8 mouse cellular contexts compared by ENCODE assay signal in the genomic region with DNA sequence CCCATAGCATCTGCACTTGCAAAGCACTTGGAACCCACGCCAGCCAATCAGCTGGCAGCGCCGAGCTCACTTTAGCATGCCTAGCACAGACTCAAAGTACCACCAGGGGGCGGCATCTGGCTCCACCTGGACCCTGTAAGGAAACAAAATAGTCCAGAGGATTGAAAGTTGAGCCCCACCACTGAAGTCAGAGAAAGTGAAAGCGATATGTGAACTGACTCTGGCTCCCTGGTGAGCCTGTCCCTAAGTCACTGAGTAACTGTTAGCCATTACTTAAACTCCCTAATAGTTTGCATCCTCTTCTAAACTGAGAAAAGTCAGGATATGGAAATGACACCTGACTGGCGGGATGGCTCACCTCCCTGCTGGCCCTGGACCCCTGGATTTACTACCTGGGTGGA. TPM values are rescaled to one million over a fixed set of nuclear protein-coding genes. Genes with fewer than 3 reads are reported as not detected.
DNase-seq lines count a peak whose midpoint lies in the region; ATAC-seq lines count a peak whose summit lies in the region.

No protein-coding gene starts in this region.

- peaks cover 17% of the 10 kb centered on the region for H3K4me1 ChIP-seq in hindbrain, embryonic 15.5 days (replicated peaks)

- ATAC-seq in hindbrain, embryonic 15.5 days (ENCODE audit: low FRiP score, low read depth), result peak; percentile 90

- H3K4me2 ChIP-seq in hindbrain, embryonic 15.5 days, result peak overlapping the region; percentile 41

- peak; percentile 95 for DNase-seq in R1 (ENCODE audit: low read depth, low spot score)
- DNase-seq in cerebellum, postnatal 25 days, result peak; percentile 93 to 97
- DNase-seq in frontal cortex, postnatal 36 days (ENCODE audit: low spot score in 2 of 2), result peak; percentile 87 to 93
- peak; percentile 83 for DNase-seq in left cerebral cortex, adult 11 months (ENCODE audit: low spot score)
- peak; percentile 89 for DNase-seq in right cerebral cortex, adult 18-20 months
- peak; percentile 79 for DNase-seq in urinary bladder, postnatal 10 days (ENCODE audit: low spot score)

- H3K27ac ChIP-seq in hindbrain, embryonic 15.5 days (replicated peaks), result no peak overlapping the region
- peak overlapping the region; percentile 22; the same call in 1 of the 2 replicates for H3K27ac ChIP-seq in macrophage

- H3K36me3 ChIP-seq in hindbrain, embryonic 15.5 days, result no peaks in the 10 kb centered on the region
- no peaks in the 10 kb centered on the region for H3K36me3 ChIP-seq in macrophage (ENCODE audit: inconsistent target)

- 9% methylated on average over 6 of the region's 6 CpGs for WGBS in hindbrain, embryonic 15.5 days
- 5% methylated on average over 6 of the region's 6 CpGs for WGBS in macrophage (ENCODE audit: missing documents)

- H3K9me3 ChIP-seq in hindbrain, embryonic 15.5 days, result no peaks in the 10 kb centered on the region

- no peaks in the 10 kb centered on the region for H3K27me3 ChIP-seq in hindbrain, embryonic 15.5 days

- H3K9ac ChIP-seq in hindbrain, embryonic 15.5 days, result no peak overlapping the region

- H3K79me2 ChIP-seq in macrophage (ENCODE audit: inconsistent target), result no peaks in the 10 kb centered on the region

- no peak overlapping the region for H3K4me3 ChIP-seq in hindbrain, embryonic 15.5 days
- peak overlapping the region; percentile 25; the same call in 1 of the 2 replicates for H3K4me3 ChIP-seq in macrophage (ENCODE audit: inconsistent target)

RNA-seq across cellular contexts. Expression of a gene that starts 31.2 kb away (rescaled TPM):
- 19.4 and 19.9 TPM in 2 replicates for polyA plus RNA-seq in hindbrain, embryonic 15.5 days (2015; fragmentation: Nextera tagmentation; extraction: Ambion mirVana)
- 100 to 1,000 TPM in 21 of 26 experiments, 10 to 100 TPM in 5; 69.8 to 341 (median 149) TPM for total RNA-seq in macrophage (2018; cell fraction: chromatin; rRNA removed)
- 100 to 1,000 TPM; 138 to 379 (median 169) TPM for total RNA-seq in macrophage (2018; cell fraction: cytosol; rRNA removed)
- total RNA-seq in macrophage (2018; cell fraction: nucleus; rRNA removed), result 100 to 1,000 TPM; 113 to 469 (median 244) TPM
- polyA plus RNA-seq in macrophage (2018), result 52.2 to 84.3 TPM (median 79.7 TPM) in 3 replicates

RNA-seq across cellular contexts. Expression of a gene that starts 33.5 kb away (rescaled TPM):
- polyA plus RNA-seq in hindbrain, embryonic 15.5 days (2015; fragmentation: Nextera tagmentation; extraction: Ambion mirVana), result 11.8 and 12.4 TPM in 2 replicates
- total RNA-seq in macrophage (2018; cell fraction: chromatin; rRNA removed), result 10 to 100 TPM in 4 of 26 experiments, 1 to 10 TPM in 11, under 1 TPM in 6, not detected in 5; 0.20 to 10.7 (median 2.3) TPM
- 1 to 10 TPM in 3 of 26 experiments, under 1 TPM in 12, not detected in 11; 0.06 to 2.2 (median 0.43) TPM for total RNA-seq in macrophage (2018; cell fraction: cytosol; rRNA removed)
- total RNA-seq in macrophage (2018; cell fraction: nucleus; rRNA removed), result 1 to 10 TPM in 15 of 26 experiments, under 1 TPM in 6, not detected in 5; 0.26 to 9.0 (median 1.7) TPM
- polyA plus RNA-seq in macrophage (2018), result 0.32 TPM in 1 of 3 replicates, not detected in the others
